Mouse (Mus musculus) liver, embryonic 16.5 days (tissue): Measurements from ENCODE around the gene Zfyve26. TPM values are rescaled to one million over a fixed set of nuclear protein-coding genes. Genes with fewer than 3 reads are reported as not detected.
"Not testable (repeated sequence)": the region's sequence is repeated elsewhere in the genome, so short reads cannot be mapped to it uniquely, and the experiment has no call there.

Source experiments
- ATAC-seq: fragments of 200-750 bp; cut with Nextera tagmentation; 2 replicates; pipeline ENCODE4 v1.8.0; 2017; ENCODE audit warnings: low read depth, mild to moderate bottlenecking, moderate number of reproducible peaks, moderate library complexity
- H3K27ac ChIP-seq: fragments of 300-500 bp; sonication (generic); 2 replicates; pipeline ENCODE4 v1.5.1; 2014; ENCODE audit warnings: mild to moderate bottlenecking, low read length
- H3K27me3 ChIP-seq: fragments of 300-500 bp; sonication (generic); 2 replicates; pipeline ENCODE4 v1.6.1; 2014; ENCODE audit warnings: low read depth, low read length, mixed read lengths; ENCODE audit not compliant: control insufficient read depth, insufficient read depth
- H3K36me3 ChIP-seq: fragments of 300-500 bp; sonication (generic); 2 replicates; pipeline ENCODE4 v1.6.1; 2014; ENCODE audit warnings: mild to moderate bottlenecking; ENCODE audit not compliant: control insufficient read depth, insufficient read depth
- H3K4me1 ChIP-seq: fragments of 300-500 bp; sonication (generic); 2 replicates; pipeline ENCODE4 v1.6.1; 2014; ENCODE audit warnings: low read depth, low read length, mixed read lengths; ENCODE audit not compliant: control insufficient read depth
- H3K4me2 ChIP-seq: fragments of 300-500 bp; sonication (generic); 2 replicates; pipeline ENCODE4 v1.6.1; 2014; ENCODE audit warnings: low read depth, low read length, mixed read lengths
- H3K4me3 ChIP-seq: fragments of 300-500 bp; sonication (generic); 2 replicates; pipeline ENCODE4 v1.5.1; 2014; ENCODE audit warnings: low read depth, mild to moderate bottlenecking, low read length
- H3K9ac ChIP-seq: fragments of 300-500 bp; sonication (generic); 2 replicates; pipeline ENCODE4 v1.6.1; 2014; ENCODE audit warnings: low read depth, low read length
- H3K9me3 ChIP-seq: fragments of 300-500 bp; sonication (generic); replicated peaks from 2 replicates; pipeline ENCODE4 v1.6.1; 2016; ENCODE audit warnings: low read length; ENCODE audit not compliant: control insufficient read depth
- WGBS: fragments of 180-500 bp; shearing (Covaris S2); extraction: QIAGEN DNeasy Blood & Tissue Kit; methylation state at CpG from one replicate; pipeline ENCODE4 v1.1.7; 2014; ENCODE audit not compliant: insufficient replicate concordance; 5-methylcytosine and 5-hydroxymethylcytosine counted together
- polyA plus RNA-seq: library from polyadenylated mRNA; unstranded; fragments of >200 nt; fragmentation: Nextera tagmentation; extraction: Ambion mirVana; gene quantifications from 2 replicates; pipeline ENCODE4 v1.2.1, GENCODE M21; 2015

Zfyve26 gene
- polyA plus RNA-seq, 1 experiment from 2014 or later, result 10.7 TPM

DNA sequence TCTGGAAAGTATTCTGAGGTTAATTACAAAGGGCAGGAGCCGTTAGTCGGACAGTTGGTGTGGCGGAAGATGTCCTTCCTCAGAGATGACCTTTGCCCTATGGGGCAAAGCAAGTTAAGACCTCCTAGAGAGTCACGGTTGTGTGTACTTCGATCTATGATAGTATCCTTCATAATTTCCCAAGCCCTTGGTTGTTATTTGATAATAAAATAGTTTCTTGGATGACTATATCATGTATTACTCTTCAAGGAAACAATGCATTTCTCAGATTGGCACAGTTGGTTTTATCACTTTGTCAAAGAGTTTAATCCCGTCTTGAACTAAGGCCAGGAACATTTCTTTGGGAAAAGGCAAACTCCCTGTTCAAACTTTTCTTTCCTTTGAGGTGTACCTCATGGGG lies 103.9 kb downstream of the Zfyve26 start, which contains the start of gene Rdh11:
Rdh11 (minus strand) TSS at position 101 of the 400 bp plus-strand sequence.
- ATAC-seq, result no peak
- Histone ChIP-seq H3K9ac (peak within 1 kb of the TSS; percentile 71), H3K9me3 (no peaks in the 10 kb centered on the region), H3K27ac (peak within 1 kb of the TSS; percentile 71), H3K4me3 (peak within 1 kb of the TSS; percentile 68), H3K4me1 (peaks cover 15% of the 10 kb centered on the region), H3K27me3 (no peaks in the 10 kb centered on the region), H3K36me3 (peaks cover 5% of the 10 kb centered on the region; the same call in 1 of the 2 replicates), H3K4me2 (peak within 1 kb of the TSS; percentile 95)
- WGBS, result 60% methylated on average over 6 of the region's 6 CpGs

DNA sequence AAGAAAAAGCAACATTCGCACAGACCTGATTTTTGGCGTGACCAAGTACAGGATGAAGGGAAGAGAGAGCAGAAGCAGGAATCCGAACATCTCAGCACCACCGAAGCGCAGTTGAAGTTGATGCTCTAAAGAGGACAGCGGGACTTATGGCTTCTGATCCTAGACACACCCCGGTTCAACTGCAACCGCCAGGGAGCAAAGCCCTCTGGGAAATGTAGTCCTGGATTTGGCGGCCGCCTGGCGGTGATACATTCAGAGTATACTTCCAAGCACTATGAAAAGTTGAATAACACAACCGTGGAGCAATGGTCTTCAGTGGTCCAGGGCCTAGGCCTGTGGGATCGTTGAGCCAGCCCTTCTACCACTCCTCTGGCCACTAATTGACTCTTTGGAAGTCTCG lies 104.4 kb downstream of the Zfyve26 start:
- no peaks in the 10 kb centered on the region for H3K27me3 ChIP-seq
- peaks cover 15% of the 10 kb centered on the region for H3K4me1 ChIP-seq
- peaks cover 5% of the 10 kb centered on the region for H3K36me3 ChIP-seq
- peak overlapping the region; percentile 71 for H3K27ac ChIP-seq
- peak; percentile 77 for ATAC-seq
- WGBS, result 4% methylated on average over 14 of the region's 14 CpGs
- H3K4me2 ChIP-seq, result peak overlapping the region; percentile 95
- peak overlapping the region; percentile 71 for H3K9ac ChIP-seq
- H3K9me3 ChIP-seq, result no peaks in the 10 kb centered on the region
- H3K4me3 ChIP-seq, result peak overlapping the region; percentile 68

DNA sequence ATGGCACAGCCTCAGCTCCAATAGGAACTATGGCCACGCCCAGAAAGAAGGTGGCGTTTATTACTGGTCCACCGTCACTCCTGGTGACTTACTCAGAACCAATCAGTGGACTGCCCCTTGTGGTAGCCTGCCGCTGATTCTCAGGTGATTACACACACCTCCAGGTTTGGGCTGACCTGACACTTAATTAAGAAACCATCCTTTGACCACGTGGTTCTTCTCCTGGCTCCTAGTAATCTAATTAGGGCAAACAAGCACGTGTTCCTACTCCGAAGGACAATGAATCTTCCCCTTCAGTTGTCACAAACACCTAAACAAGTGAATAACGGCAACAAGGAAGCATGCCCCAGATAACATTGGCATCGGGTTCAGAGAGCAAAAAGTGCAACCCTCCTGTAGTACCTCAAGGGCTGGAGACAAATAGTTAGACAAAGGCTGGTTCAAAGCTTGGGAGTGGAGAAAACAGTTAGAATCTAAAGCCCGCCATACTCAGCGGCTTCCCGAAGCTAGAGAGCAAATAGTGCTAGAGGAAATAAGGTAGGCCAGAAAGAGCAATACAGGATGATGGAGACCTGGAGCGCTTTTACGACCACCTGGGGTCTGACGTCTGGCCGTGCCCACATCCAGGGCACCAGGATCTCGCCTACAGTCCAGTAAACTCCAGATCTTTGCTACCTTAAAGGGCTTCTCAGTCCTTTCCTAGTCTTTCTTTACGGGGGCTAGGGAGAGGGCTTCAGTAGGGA lies 105.0 kb downstream of the Zfyve26 start:
- H3K9me3 ChIP-seq, result no peaks in the 10 kb centered on the region
- H3K27me3 ChIP-seq, result no peaks in the 10 kb centered on the region
- peak; percentile 97 for ATAC-seq
- H3K4me1 ChIP-seq, result peaks cover 15% of the 10 kb centered on the region
- peak overlapping the region; percentile 71 for H3K9ac ChIP-seq
- WGBS, result 1% methylated on average over 18 of the region's 18 CpGs
- H3K4me2 ChIP-seq, result peak overlapping the region; percentile 95
- peak overlapping the region; percentile 68 for H3K4me3 ChIP-seq
- H3K36me3 ChIP-seq, result peaks cover 6% of the 10 kb centered on the region
- peak overlapping the region; percentile 71 for H3K27ac ChIP-seq

DNA sequence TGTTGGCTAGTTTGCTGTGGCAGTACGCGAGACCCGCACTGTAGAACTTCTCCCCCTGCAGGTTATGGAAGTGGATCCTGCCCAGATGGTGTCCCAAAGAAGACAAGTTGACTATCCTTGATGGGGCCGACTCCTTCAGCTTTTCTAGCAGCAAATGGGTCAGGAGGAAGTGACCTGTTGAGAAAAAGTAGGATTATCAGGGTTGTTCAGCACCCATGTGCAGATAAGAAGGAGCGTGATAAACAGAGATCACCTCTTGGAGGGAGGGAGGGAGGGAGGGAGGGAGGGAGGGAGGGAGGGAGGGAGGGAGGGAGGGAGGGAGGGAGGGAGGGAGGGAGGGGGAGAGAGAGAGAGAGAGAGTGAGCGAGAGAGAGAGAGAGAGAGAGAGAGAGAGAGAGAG lies 110.9 kb downstream of the Zfyve26 start:
- 71% methylated on average over 5 of the region's 6 CpGs for WGBS
- peaks cover 30% of the 10 kb centered on the region for H3K36me3 ChIP-seq

More for the DNA sequence above, 110.9 kb downstream of the Zfyve26 start:
- H3K4me1 ChIP-seq, H3K9ac ChIP-seq, H3K27ac ChIP-seq, H3K27me3 ChIP-seq, H3K9me3 ChIP-seq, H3K4me3 ChIP-seq, ATAC-seq, H3K4me2 ChIP-seq: not testable (repeated sequence)

Other genes with a start within 250 kb of the Zfyve26 start
- gene Pigh, start 206.7 kb downstream of the Zfyve26 start, polyA plus RNA-seq, result 5.1 and 5.4 TPM in 2 replicates
- 0.28 and 0.38 TPM in 2 replicates for gene Arg2, start 165.5 kb downstream of the Zfyve26 start, polyA plus RNA-seq
- gene Vti1b, start 123.6 kb downstream of the Zfyve26 start, polyA plus RNA-seq, result 30.6 and 32.5 TPM in 2 replicates
- gene Rdh11, start 104.0 kb downstream of the Zfyve26 start, polyA plus RNA-seq, result 23.2 and 24.7 TPM in 2 replicates
- 1.5 and 2.0 TPM in 2 replicates for gene Rdh12, start 87.4 kb downstream of the Zfyve26 start, polyA plus RNA-seq
- 4.4 and 4.8 TPM in 2 replicates for gene Rad51b, start 978 bp upstream of the Zfyve26 start, polyA plus RNA-seq